Mouse (Mus musculus) lung, adult 2 months (tissue): ENCODE measurements around the gene Numa1.

Source experiments
- CTCF ChIP-seq: fragments of 200-500 bp; IDR thresholded peaks from 2 replicates; pipeline ENCODE4 v1.5.1; 2011; ENCODE audit warnings: mild to moderate bottlenecking, low read length, control low read depth; ENCODE audit not compliant: insufficient read depth
- POLR2A ChIP-seq: fragments of 200-500 bp; IDR thresholded peaks from 2 replicates; pipeline ENCODE4 v1.6.1; 2011; ENCODE audit warnings: low read depth, mild to moderate bottlenecking, control low read depth, low read length, borderline replicate concordance; ENCODE audit errors: extremely low read depth

DNA sequence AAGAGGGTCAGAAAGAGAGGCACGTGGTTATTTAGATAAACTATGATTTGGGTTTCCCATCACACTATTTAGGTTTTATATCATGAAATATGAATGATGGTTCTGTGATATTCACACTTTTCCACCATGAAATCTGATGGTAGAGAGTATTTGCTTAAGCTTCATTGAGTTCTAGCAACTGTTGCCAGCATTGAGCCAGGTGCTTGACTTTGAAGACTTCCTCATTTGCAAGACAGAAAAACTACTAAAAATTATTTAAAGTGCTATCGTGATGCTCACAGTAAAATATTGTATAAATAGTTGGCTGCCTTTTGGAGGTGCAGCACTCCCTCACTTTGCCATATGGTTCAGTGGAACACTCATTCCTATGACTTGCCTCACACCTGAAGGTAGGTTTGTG is 21.4 kb downstream of the Numa1 start:
- TF ChIP-seq CTCF (no peak), POLR2A (no peak)
